21 mouse cellular contexts compared by ENCODE assay signal in the genomic region with DNA sequence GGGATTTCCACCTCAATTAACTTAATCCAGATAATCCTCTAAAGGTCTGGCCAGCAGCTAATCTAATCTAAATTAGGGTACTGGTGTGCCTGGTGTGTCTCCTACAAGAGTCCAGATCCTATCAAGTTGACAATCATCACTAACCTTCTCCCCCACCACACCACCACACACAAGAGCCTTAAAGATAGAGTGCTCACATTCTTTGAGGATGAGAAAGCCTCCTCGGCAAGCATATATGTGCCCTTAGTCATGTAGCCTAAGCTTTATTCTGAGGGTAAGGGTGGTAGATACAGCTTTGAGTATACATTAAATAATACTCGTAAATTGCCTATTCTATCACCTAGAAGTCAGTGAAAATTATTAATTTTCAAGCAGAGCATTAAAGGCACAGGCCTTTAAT. TPM values are rescaled to one million over a fixed set of nuclear protein-coding genes. Genes with fewer than 3 reads are reported as not detected.
DNase-seq lines count a peak whose midpoint lies in the region; ATAC-seq and TF ChIP-seq lines count a peak whose summit lies in the region.
"Had no signal": no experiment of that assay in that cellular context is flagged by ENCODE, and none has a peak within 500 bp of the region (broad histone marks: within the 10 kb centered on the region; RNA-seq: fewer than 3 reads in every experiment).

No protein-coding gene starts in this region.

- 49% methylated on average over 2 of the region's 2 CpGs for WGBS in heart, postnatal 0 days
- 88% methylated on average over 2 of the region's 2 CpGs for WGBS in heart, adult 2 months

- no peak for ATAC-seq in heart, postnatal 0 days (ENCODE audit: insufficient read depth, low read depth)
- ATAC-seq: forebrain, embryonic 16.5 days; inflammation-experienced regulatory T-cells, adult 6 months had no signal

- no peaks in the 10 kb centered on the region for H3K9me3 ChIP-seq in heart, postnatal 0 days (replicated peaks; ENCODE audit: control insufficient read depth, low read length)
- H3K9me3 ChIP-seq: hindbrain, embryonic 12.5 days; limb, embryonic 10.5 days; midbrain, embryonic 10.5 days had no signal

- TF ChIP-seq EP300 in heart, postnatal 0 days (IDR thresholded peaks at IDR 0.05; ENCODE audit: low read depth): no peak
- TF ChIP-seq EP300 in heart, adult 2 months (IDR thresholded peaks at IDR 0.05; ENCODE audit: insufficient read depth, low read depth, low read length): no peak

- peaks cover 55% of the 10 kb centered on the region for H3K4me1 ChIP-seq in heart, postnatal 0 days (ENCODE audit: control insufficient read depth, insufficient read depth)
- peaks cover 13% of the 10 kb centered on the region for H3K4me1 ChIP-seq in heart, adult 2 months (ENCODE audit: control insufficient read depth, insufficient read depth, low read length)
- peaks cover 6% of the 10 kb centered on the region for H3K4me1 ChIP-seq in embryonic fibroblast, embryonic 13.5 days (ENCODE audit: control insufficient read depth, insufficient read depth, low read length)

- no peaks in the 10 kb centered on the region for H3K27me3 ChIP-seq in heart, postnatal 0 days (ENCODE audit: control insufficient read depth, insufficient read depth, low read length)
- H3K27me3 ChIP-seq in heart, adult 2 months (ENCODE audit: control insufficient read depth, insufficient read depth, low read length): no peaks in the 10 kb centered on the region
- H3K27me3 ChIP-seq: hindbrain, embryonic 12.5 days had no signal

- H3K4me2 ChIP-seq in heart, postnatal 0 days (ENCODE audit: low read depth, low read length): no peak overlapping the region
- H3K4me2 ChIP-seq: hindbrain, embryonic 12.5 days had no signal

- no peaks in the 10 kb centered on the region for H3K36me3 ChIP-seq in heart, postnatal 0 days (replicated peaks; ENCODE audit: control insufficient read depth, insufficient read depth, low read length)
- H3K36me3 ChIP-seq in heart, adult 2 months (ENCODE audit: control insufficient read depth, insufficient read depth, low read length): no peaks in the 10 kb centered on the region; the same call in 1 of the 2 replicates
- H3K36me3 ChIP-seq: hindbrain, embryonic 12.5 days; limb, embryonic 10.5 days; midbrain, embryonic 10.5 days had no signal

- no peaks in the 10 kb centered on the region for H3K79me2 ChIP-seq in heart, adult 2 months (replicated peaks; ENCODE audit: control insufficient read depth, insufficient read depth, low read length)

- DNase-seq in heart, adult 11 months: peak; percentile 19
- DNase-seq in heart, postnatal 25 days (ENCODE audit: low spot score): no peak
- no peak for DNase-seq in heart, postnatal 0 days (ENCODE audit: low spot score)
- no peak for DNase-seq in heart, adult 2 months
- DNase-seq in 3T3-L1 (ENCODE audit: low read depth, low spot score): peak; percentile 75
- DNase-seq in gastrocnemius, postnatal 14 days: no peak
- no peak for DNase-seq in retina, postnatal 1 day
- DNase-seq: adrenal gland, adult 2 months; cerebellum, adult 8-10 months; kidney, postnatal 4 days; layer of hippocampus, adult 9-11 months; lung, adult 18-20 months; thymus, adult 2 months had no signal

- no peak overlapping the region for H3K9ac ChIP-seq in heart, postnatal 0 days (replicated peaks; ENCODE audit: low read depth, low read length)
- no peak overlapping the region for H3K9ac ChIP-seq in heart, adult 2 months (ENCODE audit: low read depth, low read length)
- H3K9ac ChIP-seq: hindbrain, embryonic 12.5 days had no signal

- intact Hi-C loops in heart, postnatal 25 days (cut with DNase I): no loop called here
- intact Hi-C loops in heart, adult 2 months (cut with DNase I): loop anchor here (5.0 kb wide), 1 partner anchor 197 kb away; the partner anchor contains the start of gene Grb10
- intact Hi-C loops in gastrocnemius, postnatal 14 days (cut with DNase I; ENCODE audit: low total_unique reads): no loop called here

- no peak overlapping the region for H3K4me3 ChIP-seq in heart, postnatal 0 days (ENCODE audit: low read depth, low read length)
- no peak overlapping the region for H3K4me3 ChIP-seq in heart, adult 2 months
- no peak overlapping the region for H3K4me3 ChIP-seq in embryonic fibroblast, embryonic 13.5 days (ENCODE audit: insufficient read depth, low read length)
- H3K4me3 ChIP-seq: hindbrain, embryonic 12.5 days; left cerebral cortex, adult 2 months; limb, embryonic 10.5 days; midbrain, embryonic 10.5 days had no signal

- TF ChIP-seq POLR2A in heart, adult 2 months (IDR thresholded peaks at IDR 0.05; ENCODE audit: insufficient read depth, low read depth, low read length): no peak
- TF ChIP-seq POLR2A in embryonic fibroblast, embryonic 13.5 days (IDR thresholded peaks at IDR 0.05; ENCODE audit: low read depth, low read length): no peak

- no peak for TF ChIP-seq CTCF in heart, postnatal 0 days (IDR thresholded peaks at IDR 0.05; ENCODE audit: low read depth)
- no peak for TF ChIP-seq CTCF in heart, adult 2 months (IDR thresholded peaks at IDR 0.05)
- no peak for TF ChIP-seq CTCF in embryonic fibroblast, embryonic 13.5 days (IDR thresholded peaks at IDR 0.05; ENCODE audit: borderline replicate concordance, insufficient read depth, low read length)

- 0 out of 2 replicates have a peak overlapping the region, but pooled peaks have one; percentile 16 for H3K27ac ChIP-seq in heart, postnatal 0 days (ENCODE audit: low read depth)
- H3K27ac ChIP-seq in heart, adult 2 months: no peak overlapping the region
- 0 out of 2 replicates have a peak overlapping the region, but pooled peaks have one; percentile 17 for H3K27ac ChIP-seq in embryonic fibroblast, embryonic 13.5 days (ENCODE audit: insufficient read depth, low read length)
- H3K27ac ChIP-seq: hindbrain, embryonic 12.5 days; left cerebral cortex, adult 2 months; macrophage; midbrain, embryonic 10.5 days had no signal

RNA-seq across cellular contexts. Expression of gene Fignl1, which starts 32.0 kb away (rescaled TPM):
- total RNA-seq in heart, postnatal 25 days (2021): under 1 TPM; 0.59 to 0.60 TPM
- total RNA-seq in heart, postnatal 0 days (2014; rRNA removed; ENCODE audit: low replicate concordance): 10.8 and 11.4 TPM in 2 replicates
- 11.6 and 12.0 TPM in 2 replicates for polyA plus RNA-seq in heart, postnatal 0 days (2015; fragmentation: Nextera tagmentation; extraction: Ambion mirVana)
- under 1 TPM; 0.21 to 0.30 TPM for total RNA-seq in heart, adult 2 months (2021)
- polyA plus RNA-seq in heart, adult 2 months (2012; rRNA removed): 0.15 and 1.2 TPM in 2 replicates
- 17.5 and 24.4 TPM in 2 replicates for polyA plus RNA-seq in embryonic fibroblast, embryonic 13.5 days (2011; ENCODE audit: insufficient read length, low read depth, missing spikeins)
- total RNA-seq in gastrocnemius, postnatal 14 days (2021): 1 to 10 TPM; 1.5 to 2.9 TPM

RNA-seq across cellular contexts. Expression of gene Ddc, which starts 57.2 kb away (rescaled TPM):
- 1 to 10 TPM; 2.5 TPM for total RNA-seq in heart, postnatal 25 days (2021)
- total RNA-seq in heart, postnatal 0 days (2014; rRNA removed; ENCODE audit: low replicate concordance): 248 and 309 TPM in 2 replicates
- polyA plus RNA-seq in heart, postnatal 0 days (2015; fragmentation: Nextera tagmentation; extraction: Ambion mirVana): 129 and 140 TPM in 2 replicates
- total RNA-seq in heart, adult 2 months (2021): 1 to 10 TPM in 1 of 2 experiments, under 1 TPM in 1; 0.91 to 1.3 TPM
- polyA plus RNA-seq in heart, adult 2 months (2012; rRNA removed): 2.3 and 4.4 TPM in 2 replicates
- polyA plus RNA-seq in embryonic fibroblast, embryonic 13.5 days (2011; ENCODE audit: insufficient read length, low read depth, missing spikeins): 1.6 TPM in 2 replicates
- total RNA-seq in gastrocnemius, postnatal 14 days (2021): 10 to 100 TPM; 20.5 to 28.2 TPM
- polyA plus RNA-seq: macrophage had no signal

Comparison
In these comparisons a context has a peak if more than half of its experiments do, and no peak if none do; other contexts are left out.
1. DNase-seq: peak in heart, adult 11 months (single experiment) and 3T3-L1 (single experiment); none in heart, postnatal 25 days (single experiment), heart, postnatal 0 days (single experiment), heart, adult 2 months (0 of 2), gastrocnemius, postnatal 14 days (single experiment) and retina, postnatal 1 day (single experiment).
2. RNA of gene Ddc, which starts 57.2 kb away (total RNA-seq): 248 to 309 TPM in heart, postnatal 0 days and 20.5 to 28.2 TPM in gastrocnemius, postnatal 14 days; 2.5 TPM in heart, postnatal 25 days and 0.91 to 1.3 TPM in heart, adult 2 months; every median in the first group is over 4 times any median in the second.